ENCODE assay signal across 7 mouse cellular contexts in genomic region chr16:21693981-21694462, GRCm38 (mm10). TPM values are rescaled to one million over a fixed set of nuclear protein-coding genes. Genes with fewer than 3 reads are reported as not detected.
DNase-seq lines count a peak whose midpoint lies in the region; ATAC-seq and TF ChIP-seq lines count a peak whose summit lies in the region.

No protein-coding gene starts in this region.

- no peaks in the 10 kb centered on the region for H3K9me3 ChIP-seq in limb, embryonic 11.5 days (ENCODE audit: control insufficient read depth, low read length)
- no peaks in the 10 kb centered on the region for H3K9me3 ChIP-seq in midbrain, embryonic 11.5 days (ENCODE audit: control insufficient read depth, low read length)

- CTCF ChIA-PET in Patski (lab: Charles Lee): interaction anchor here (0.9 to 1.8 kb wide), 2 partner anchors 18 to 34 kb away, joined by 3 to 9 read pairs; no protein-coding TSS in a partner anchor

- no peak for DNase-seq in Patski (ENCODE audit: low read depth, low spot score)
- DNase-seq in cerebellum, adult 11-12 months: peak; percentile 84
- DNase-seq in induced T-regulatory cell, adult 2 months (ENCODE audit: low read depth): peak; percentile 49
- DNase-seq in limb, embryonic 11.5 days (ENCODE audit: low spot score): no peak
- DNase-seq in midbrain, embryonic 11.5 days (ENCODE audit: low spot score, missing footprints): peak; percentile 97
- peak; percentile 5 to 12 for DNase-seq in spleen, postnatal 14 days (ENCODE audit: low spot score in 2 of 2)

- no peak overlapping the region for H3K27ac ChIP-seq in limb, embryonic 11.5 days (replicated peaks; ENCODE audit: low read depth, low read length)
- peak overlapping the region; percentile 94 for H3K27ac ChIP-seq in midbrain, embryonic 11.5 days (ENCODE audit: low read depth, low read length)

- H3K27me3 ChIP-seq in Patski: no peaks in the 10 kb centered on the region
- H3K27me3 ChIP-seq in limb, embryonic 11.5 days (ENCODE audit: control insufficient read depth, insufficient read depth, low read length): no peaks in the 10 kb centered on the region
- no peaks in the 10 kb centered on the region for H3K27me3 ChIP-seq in midbrain, embryonic 11.5 days (ENCODE audit: control insufficient read depth, insufficient read depth, low read length)

- H3K9ac ChIP-seq in limb, embryonic 11.5 days (ENCODE audit: low read length): peak overlapping the region; percentile 83
- peak overlapping the region; percentile 95 for H3K9ac ChIP-seq in midbrain, embryonic 11.5 days (ENCODE audit: low read length)

- POLR2A ChIA-PET in Patski (lab: Charles Lee): no interaction called here

- H3K36me3 ChIP-seq in limb, embryonic 11.5 days (ENCODE audit: control insufficient read depth, insufficient read depth, low read length): no peaks in the 10 kb centered on the region
- no peaks in the 10 kb centered on the region; the same call in 1 of the 2 replicates for H3K36me3 ChIP-seq in midbrain, embryonic 11.5 days (ENCODE audit: control insufficient read depth, insufficient read depth, low read length)

- in situ Hi-C loops in Patski (cut with MboI; ENCODE audit: low pct_unique_long_range_greater_than_20kb): no loop called here

- peak overlapping the region; percentile 76 for H3K4me3 ChIP-seq in limb, embryonic 11.5 days (ENCODE audit: low read depth, low read length)
- H3K4me3 ChIP-seq in midbrain, embryonic 11.5 days (ENCODE audit: low read depth, low read length): peak overlapping the region; percentile 82

- peak; percentile 33 for ATAC-seq in Patski
- ATAC-seq in frontal cortex, adult (ENCODE audit: low TSS enrichment): peak; percentile 42
- peak; percentile 78 for ATAC-seq in limb, embryonic 11.5 days (ENCODE audit: insufficient number of reproducible peaks, low FRiP score, low TSS enrichment, low read depth)
- peak; percentile 67 for ATAC-seq in midbrain, embryonic 11.5 days (ENCODE audit: low FRiP score)

- peak overlapping the region; percentile 97 for H3K4me2 ChIP-seq in limb, embryonic 11.5 days (ENCODE audit: low read depth, severe bottlenecking)
- H3K4me2 ChIP-seq in midbrain, embryonic 11.5 days: peak overlapping the region; percentile 96

- TF ChIP-seq CTCF in Patski (IDR thresholded peaks at IDR 0.05): no peak

- 0% methylated on average over 45 of the region's 45 CpGs for WGBS in limb, embryonic 11.5 days
- 0% methylated on average over 45 of the region's 45 CpGs for WGBS in midbrain, embryonic 11.5 days

- H3K4me1 ChIP-seq in limb, embryonic 11.5 days (ENCODE audit: control insufficient read depth, insufficient read depth, low read length): no peaks in the 10 kb centered on the region
- H3K4me1 ChIP-seq in midbrain, embryonic 11.5 days (ENCODE audit: control insufficient read depth, insufficient read depth, low read length): peaks cover 34% of the 10 kb centered on the region

RNA-seq across cellular contexts. Expression of gene 2510009E07Rik, which starts 0.4 kb away (rescaled TPM):
- 3.8 TPM for polyA plus RNA-seq in Patski (2021)
- polyA plus RNA-seq in limb, embryonic 11.5 days (2014; fragmentation: Nextera tagmentation; extraction: Ambion mirVana): 8.2 and 9.7 TPM in 2 replicates
- polyA plus RNA-seq in midbrain, embryonic 11.5 days (2014; fragmentation: Nextera tagmentation; extraction: Ambion mirVana): 96.4 and 97.8 TPM in 2 replicates

Comparison
In these comparisons a context has a peak if more than half of its experiments do, and no peak if none do; other contexts are left out.
1. DNase-seq: peak in cerebellum, adult 11-12 months (single experiment), induced T-regulatory cell, adult 2 months (single experiment), midbrain, embryonic 11.5 days (single experiment) and spleen, postnatal 14 days (2 of 2); none in Patski (single experiment) and limb, embryonic 11.5 days (single experiment).
2. Peak in every context shown above with its lines, with median percentiles within 50 percentile points of each other: ATAC-seq.